Mouse (Mus musculus) limb, embryonic 15.5 days (tissue): ENCODE measurements around the gene Nr6a1. TPM values are rescaled to one million over a fixed set of nuclear protein-coding genes. Genes with fewer than 3 reads are reported as not detected.

Experiments
- ATAC-seq: fragments of 200-750 bp; cut with Nextera tagmentation; 2 replicates; pipeline ENCODE4 v1.8.0; 2017; ENCODE audit warnings: low read depth, moderate TSS enrichment; ENCODE audit not compliant: insufficient number of reproducible peaks, low FRiP score, low TSS enrichment
- H3K27ac ChIP-seq: fragments of 300-500 bp; sonication (generic); 2 replicates; pipeline ENCODE4 v1.5.1; 2015; ENCODE audit warnings: moderate library complexity, mild to moderate bottlenecking, inconsistent platforms
- H3K27me3 ChIP-seq: fragments of 300-500 bp; sonication (generic); 2 replicates; pipeline ENCODE4 v1.6.1; 2015; ENCODE audit warnings: inconsistent platforms
- H3K36me3 ChIP-seq: fragments of 300-500 bp; sonication (generic); 2 replicates; pipeline ENCODE4 v1.6.1; 2015; ENCODE audit warnings: inconsistent platforms
- H3K4me1 ChIP-seq: fragments of 300-500 bp; sonication (generic); 2 replicates; pipeline ENCODE4 v1.6.1; 2015; ENCODE audit warnings: inconsistent platforms
- H3K4me2 ChIP-seq: fragments of 300-500 bp; sonication (generic); 2 replicates; pipeline ENCODE4 v1.6.1; 2015; ENCODE audit warnings: mild to moderate bottlenecking, inconsistent platforms
- H3K4me3 ChIP-seq: fragments of 300-500 bp; sonication (generic); 2 replicates; pipeline ENCODE4 v1.5.1; 2015; ENCODE audit warnings: mild to moderate bottlenecking, inconsistent platforms
- H3K9ac ChIP-seq: fragments of 300-500 bp; sonication (generic); 2 replicates; pipeline ENCODE4 v1.6.1; 2015; ENCODE audit warnings: inconsistent platforms
- H3K9me3 ChIP-seq: fragments of 300-500 bp; sonication (generic); 2 replicates; pipeline ENCODE4 v1.6.1; 2016; ENCODE audit warnings: inconsistent platforms
- WGBS: fragments of 180-500 bp; shearing (Covaris S2); methylation state at CpG from one replicate; pipeline ENCODE4 v1.1.7; 2015; 5-methylcytosine and 5-hydroxymethylcytosine counted together
- polyA plus RNA-seq: library from polyadenylated mRNA; unstranded; fragments of >200 nt; fragmentation: Nextera tagmentation; extraction: Ambion mirVana; gene quantifications from 2 replicates; pipeline ENCODE4 v1.2.1, GENCODE M21; 2015

Nr6a1 gene
- 0.92 and 1.1 TPM in 2 replicates for polyA plus RNA-seq

DNA sequence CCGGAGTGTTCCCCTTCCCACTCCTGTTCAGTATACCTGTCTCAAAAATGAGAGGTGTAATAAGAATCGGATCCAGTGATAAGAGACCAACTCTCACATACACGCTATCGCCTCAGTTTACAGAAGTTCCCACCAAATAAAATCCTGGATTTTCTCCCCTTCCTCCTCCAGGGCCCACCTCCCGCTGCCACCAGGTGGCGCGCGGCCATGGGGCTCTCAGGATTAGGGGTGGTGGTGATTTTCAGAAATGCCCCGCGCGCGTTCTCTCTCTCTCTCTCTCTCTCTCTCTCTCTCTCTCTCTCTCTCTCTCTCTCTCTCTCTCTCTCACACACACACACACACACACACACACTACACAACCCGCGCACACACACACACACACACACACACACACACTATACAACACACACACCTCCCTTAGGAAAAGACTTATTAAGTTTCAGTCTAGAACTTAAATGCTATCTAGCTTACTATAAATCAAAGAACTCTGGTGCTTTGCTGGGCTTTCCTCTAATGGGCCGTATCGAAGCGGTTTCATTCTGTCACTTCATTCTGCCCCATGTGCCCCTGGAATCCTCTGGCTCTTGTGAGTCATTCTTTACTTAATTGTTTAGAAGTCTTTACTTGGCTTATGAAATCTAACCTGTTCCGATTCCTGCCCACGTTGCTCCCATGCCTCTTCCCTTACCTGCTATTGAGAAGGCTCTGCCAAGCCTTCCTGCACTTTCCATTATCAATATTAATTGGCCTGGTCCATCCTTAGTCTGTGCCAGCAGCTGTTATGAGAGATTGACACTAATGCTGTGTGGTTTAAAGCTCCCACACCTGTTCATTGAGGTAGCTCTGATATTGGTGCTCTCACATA lies at the start of gene Nr6a1:
Nr6a1 (minus strand) TSS at position 574 of the 865 bp plus-strand sequence.
- Histone ChIP-seq H3K27ac (no peak within 1 kb of the TSS), H3K36me3 (no peaks in the 10 kb centered on the region), H3K4me3 (peak within 1 kb of the TSS; percentile 77), H3K4me2 (peak within 1 kb of the TSS; percentile 94), H3K4me1 (peaks cover 27% of the 10 kb centered on the region), H3K9me3 (no peaks in the 10 kb centered on the region), H3K27me3 (peaks cover 6% of the 10 kb centered on the region; the same call in 1 of the 2 replicates), H3K9ac (no peak within 1 kb of the TSS)
- WGBS, result 7% methylated on average over 18 of the region's 19 CpGs
- ATAC-seq, result no peak

DNA sequence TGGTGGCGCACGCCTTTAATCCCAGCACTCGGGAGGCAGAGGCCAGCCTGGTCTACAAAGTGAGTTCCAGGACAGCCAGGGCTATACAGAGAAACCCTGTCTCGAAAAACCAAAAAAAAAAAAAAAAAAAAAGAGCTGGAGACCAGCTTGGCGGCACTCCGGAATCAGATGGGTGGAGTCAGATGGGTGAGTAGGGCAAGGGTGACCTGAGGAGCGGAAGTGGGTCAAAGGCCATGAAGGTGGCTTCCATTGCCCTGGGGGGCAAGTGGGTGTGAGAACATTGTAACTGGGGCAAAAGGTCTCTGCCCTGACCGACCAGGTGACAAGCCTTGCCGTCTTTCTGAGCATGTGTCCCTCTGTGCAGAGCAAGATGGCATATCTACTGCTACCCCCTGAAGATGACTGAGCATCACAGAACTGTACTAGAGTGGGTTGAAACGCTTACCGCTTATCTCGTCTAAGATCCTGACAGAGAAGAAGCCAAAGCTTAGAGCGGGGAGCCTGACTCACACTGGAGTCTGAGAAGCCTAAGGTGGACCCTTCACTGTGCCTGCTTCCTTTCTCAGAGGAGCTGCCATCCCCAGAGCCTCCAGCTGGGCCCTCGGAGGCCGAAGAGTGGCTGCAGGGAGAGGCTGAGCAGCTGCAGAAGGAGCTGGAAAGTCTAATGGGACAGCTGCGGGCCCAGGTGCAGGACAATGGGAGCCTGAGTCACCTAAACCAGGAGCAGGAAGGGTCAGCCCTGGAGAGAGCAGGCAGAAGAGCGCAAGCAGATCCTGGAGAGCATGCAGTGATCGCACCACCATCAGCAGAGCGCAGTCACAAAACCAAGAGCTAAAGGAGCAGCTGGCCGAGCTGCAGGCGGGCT lies 48.7 kb upstream of the Nr6a1 start:
- Histone ChIP-seq H3K27me3 (no peaks in the 10 kb centered on the region), H3K9me3 (no peaks in the 10 kb centered on the region), H3K9ac (no peak overlapping the region), H3K27ac (no peak overlapping the region), H3K4me2 (no peak overlapping the region), H3K36me3 (no peaks in the 10 kb centered on the region), H3K4me3 (no peak overlapping the region), H3K4me1 (peaks cover 2% of the 10 kb centered on the region; the same call in 1 of the 2 replicates)
- 81% methylated on average over 21 of the region's 21 CpGs for whole genome bisulfite sequencing
- no peak for ATAC-seq

DNA sequence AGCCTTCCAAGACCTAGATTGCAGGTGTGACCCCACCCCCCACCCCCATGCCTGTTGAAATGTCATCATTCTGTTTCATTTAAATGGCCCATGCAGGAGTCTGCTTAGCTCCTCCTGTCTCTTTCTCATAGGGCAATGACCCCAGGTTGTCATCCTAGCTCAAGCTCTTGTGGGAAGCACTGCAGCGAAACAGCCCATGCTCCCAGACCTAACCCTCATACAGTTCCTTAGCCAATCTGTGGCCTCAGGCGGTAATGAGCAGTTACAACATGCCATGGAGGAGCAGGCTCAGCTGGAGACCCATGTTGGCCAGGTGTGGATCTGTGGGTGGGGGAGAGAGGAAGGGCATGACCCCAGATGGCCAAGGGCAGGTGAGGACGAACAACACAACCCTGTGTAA lies 47.7 kb upstream of the Nr6a1 start:
- Histone ChIP-seq H3K36me3 (no peaks in the 10 kb centered on the region), H3K9ac (no peak overlapping the region), H3K27me3 (no peaks in the 10 kb centered on the region), H3K4me1 (no peaks in the 10 kb centered on the region), H3K4me2 (no peak overlapping the region), H3K4me3 (no peak overlapping the region), H3K9me3 (no peaks in the 10 kb centered on the region), H3K27ac (no peak overlapping the region)
- 61% methylated on average over 3 of the region's 3 CpGs for WGBS
- ATAC-seq, result no peak

DNA sequence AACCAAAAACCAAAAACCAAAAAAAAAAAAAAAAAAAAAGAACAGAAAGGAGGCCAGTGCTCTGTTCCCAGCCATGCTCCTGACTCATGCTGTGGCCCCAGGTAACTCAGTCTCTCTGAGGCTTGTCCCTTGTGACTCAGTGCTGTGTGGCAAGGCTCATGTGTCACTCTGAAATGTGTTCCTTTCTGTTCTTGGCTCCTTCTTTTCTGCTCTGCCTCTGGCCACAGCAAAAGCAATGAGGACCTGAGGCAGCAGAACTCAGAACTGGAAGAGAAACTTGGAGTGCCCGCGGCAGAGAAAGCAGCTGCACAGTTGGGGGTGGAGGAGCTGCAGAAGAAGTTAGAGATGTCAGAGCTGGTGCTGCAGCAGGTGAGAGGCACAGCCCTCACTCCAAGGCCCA lies 46.7 kb upstream of the Nr6a1 start:
- Histone ChIP-seq H3K9ac (no peak overlapping the region), H3K9me3 (no peaks in the 10 kb centered on the region), H3K36me3 (no peaks in the 10 kb centered on the region), H3K27me3 (no peaks in the 10 kb centered on the region), H3K4me3 (no peak overlapping the region), H3K4me1 (no peaks in the 10 kb centered on the region), H3K27ac (no peak overlapping the region), H3K4me2 (no peak overlapping the region)
- ATAC-seq, result no peak
- WGBS, result 27% methylated on average over 2 of the region's 2 CpGs

DNA sequence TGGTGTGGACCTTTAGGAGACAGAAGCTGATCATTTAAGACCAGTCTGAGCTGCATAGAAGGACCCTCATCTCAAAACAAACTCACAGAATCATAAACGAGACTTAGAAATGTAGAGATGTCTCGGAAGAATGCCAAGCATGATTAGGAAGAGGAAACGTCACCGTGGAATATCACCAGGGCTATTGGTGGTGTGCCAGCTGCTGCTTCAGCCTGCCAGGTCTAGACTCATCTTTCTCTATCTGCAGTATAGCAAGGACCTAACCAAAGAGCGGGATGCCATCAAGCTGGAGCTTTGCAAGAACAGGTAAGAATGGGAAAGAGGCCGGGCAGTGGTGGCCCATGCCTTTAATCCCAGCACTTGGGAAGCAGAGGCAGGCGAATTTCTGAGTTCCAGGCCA lies 46.2 kb upstream of the Nr6a1 start:
- Histone ChIP-seq H3K4me1 (no peaks in the 10 kb centered on the region), H3K4me2 (no peak overlapping the region), H3K27ac (no peak overlapping the region), H3K27me3 (no peaks in the 10 kb centered on the region), H3K9me3 (no peaks in the 10 kb centered on the region), H3K9ac (no peak overlapping the region), H3K4me3 (no peak overlapping the region), H3K36me3 (no peaks in the 10 kb centered on the region)
- WGBS, result 70% methylated on average over 7 of the region's 7 CpGs
- no peak for ATAC-seq

DNA sequence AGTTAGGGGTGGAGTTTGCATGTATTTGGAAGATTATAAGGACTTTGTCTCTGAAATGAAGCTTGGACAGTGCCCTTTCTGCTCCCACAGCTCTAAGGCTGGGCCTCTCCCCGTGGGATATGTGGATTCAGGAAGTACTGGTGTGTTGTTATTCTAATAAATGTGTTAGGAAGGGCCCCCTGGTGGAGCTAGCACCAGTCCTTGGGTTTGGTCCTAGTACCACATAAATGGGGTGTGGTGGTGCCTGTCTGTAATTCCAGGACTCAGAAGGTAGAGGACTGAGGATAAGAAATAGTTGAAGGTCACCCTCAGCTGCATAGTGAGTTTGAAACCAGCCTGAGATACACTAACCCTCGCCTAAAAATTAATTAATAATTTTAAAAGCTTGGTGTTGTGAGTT lies 45.7 kb upstream of the Nr6a1 start:
- Histone ChIP-seq H3K4me1 (no peaks in the 10 kb centered on the region), H3K9ac (no peak overlapping the region), H3K9me3 (no peaks in the 10 kb centered on the region), H3K27me3 (no peaks in the 10 kb centered on the region), H3K4me3 (no peak overlapping the region), H3K4me2 (no peak overlapping the region), H3K36me3 (no peaks in the 10 kb centered on the region), H3K27ac (no peak overlapping the region)
- 33% methylated on average over 2 of the region's 2 CpGs for WGBS
- no peak for ATAC-seq

DNA sequence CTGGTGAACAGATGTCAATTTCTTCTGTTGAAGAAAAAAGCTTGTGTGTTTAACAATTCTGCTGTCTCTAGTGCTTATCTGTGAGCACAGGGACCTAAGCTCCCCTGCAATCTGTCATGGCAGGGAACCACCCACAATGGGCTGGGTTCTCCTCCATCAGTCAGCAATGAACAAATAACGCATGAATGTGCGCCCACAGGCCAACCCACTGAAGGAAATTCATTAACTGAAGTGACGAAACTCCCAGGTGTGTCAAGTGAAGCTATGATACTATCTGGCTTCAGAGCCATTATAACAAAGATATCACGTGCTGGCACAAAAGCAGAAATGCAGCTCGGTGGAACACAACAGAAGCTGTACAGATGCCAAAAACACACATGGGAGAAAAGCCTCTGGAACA lies 42.6 kb upstream of the Nr6a1 start:
- no peaks in the 10 kb centered on the region for H3K4me1 ChIP-seq
- H3K27ac ChIP-seq, result no peak overlapping the region
- H3K36me3 ChIP-seq, result no peaks in the 10 kb centered on the region
- 63% methylated on average over 5 of the region's 5 CpGs for WGBS
- ATAC-seq, result no peak
- H3K27me3 ChIP-seq, result no peaks in the 10 kb centered on the region
- no peaks in the 10 kb centered on the region for H3K9me3 ChIP-seq
- no peak overlapping the region for H3K4me2 ChIP-seq
- no peak overlapping the region for H3K4me3 ChIP-seq
- H3K9ac ChIP-seq, result no peak overlapping the region

DNA sequence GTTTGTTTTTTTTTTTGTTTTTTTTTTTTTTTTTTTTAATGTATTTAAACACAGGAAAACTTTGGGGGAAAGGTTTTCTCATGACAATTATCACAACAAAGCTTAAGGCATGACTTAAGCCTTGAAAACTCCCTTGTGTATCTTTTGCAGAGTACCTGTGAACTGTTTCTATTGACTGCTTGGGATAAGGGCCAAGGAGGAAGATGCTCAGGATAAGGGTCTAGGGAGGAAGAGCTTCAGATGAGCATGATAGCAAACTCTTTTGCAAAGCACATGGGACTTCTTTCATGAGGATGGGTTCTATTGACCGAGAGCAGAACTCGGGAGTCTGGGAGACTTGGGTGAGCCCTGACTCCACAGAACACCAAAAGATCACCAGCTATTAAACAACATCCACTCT lies 42.2 kb upstream of the Nr6a1 start:
- ATAC-seq, result no peak
- Histone ChIP-seq H3K36me3 (no peaks in the 10 kb centered on the region), H3K27ac (no peak overlapping the region), H3K27me3 (no peaks in the 10 kb centered on the region), H3K4me1 (no peaks in the 10 kb centered on the region), H3K4me2 (no peak overlapping the region), H3K4me3 (no peak overlapping the region), H3K9ac (no peak overlapping the region), H3K9me3 (no peaks in the 10 kb centered on the region)
- WGBS, result 87% methylated on average over 2 of the region's 2 CpGs

DNA sequence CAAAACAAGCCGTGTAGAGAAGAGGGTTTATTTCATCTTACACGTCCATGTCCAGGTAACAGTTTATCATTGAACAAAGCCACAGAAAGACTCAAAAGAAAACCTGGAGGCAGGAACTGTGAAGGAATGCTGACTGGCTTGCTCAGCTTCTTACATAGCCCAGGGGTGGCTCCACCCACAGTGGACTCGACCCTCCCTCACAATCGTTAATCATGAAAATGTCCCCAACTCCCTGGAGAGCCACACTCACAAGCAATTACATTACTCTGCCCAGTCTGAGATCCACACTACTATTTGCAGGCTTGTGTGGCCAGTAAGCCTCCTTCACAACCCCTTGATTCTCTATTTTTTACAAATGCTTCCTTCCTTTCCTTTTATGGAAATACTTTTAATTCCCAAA lies 36.7 kb upstream of the Nr6a1 start:
- no peak overlapping the region for H3K9ac ChIP-seq
- no peak for ATAC-seq
- 12% methylated on average over 4 of the region's 4 CpGs for WGBS
- H3K9me3 ChIP-seq, result no peaks in the 10 kb centered on the region
- no peak overlapping the region for H3K4me2 ChIP-seq
- no peaks in the 10 kb centered on the region for H3K27me3 ChIP-seq
- H3K36me3 ChIP-seq, result no peaks in the 10 kb centered on the region
- H3K4me1 ChIP-seq, result no peaks in the 10 kb centered on the region
- no peak overlapping the region for H3K4me3 ChIP-seq
- H3K27ac ChIP-seq, result no peak overlapping the region

DNA sequence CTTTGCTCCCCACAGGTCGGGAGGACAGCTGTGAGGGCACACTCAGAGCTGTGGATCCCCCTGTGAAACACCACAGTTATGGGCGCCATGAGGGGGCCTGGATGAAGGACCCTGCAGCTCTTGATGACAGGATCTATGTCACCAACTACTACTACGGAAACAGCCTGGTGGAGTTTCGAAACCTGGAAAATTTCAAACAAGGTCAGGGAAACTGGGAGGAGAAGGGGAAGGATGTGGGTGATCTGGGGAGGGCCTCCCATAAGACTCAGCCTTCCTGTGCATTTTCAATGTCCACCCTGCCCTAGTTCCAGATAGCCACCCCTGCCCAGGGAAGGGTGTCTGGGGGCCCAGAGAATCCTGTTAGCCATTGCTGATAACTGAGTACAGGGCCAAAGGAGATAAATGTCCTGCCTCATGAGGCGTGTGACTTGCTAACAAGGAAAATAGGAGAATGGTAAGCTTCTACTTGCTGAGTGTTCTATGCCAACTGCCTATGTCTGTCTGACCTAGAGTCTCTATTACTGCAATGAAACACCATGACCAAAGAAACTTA lies 30.3 kb upstream of the Nr6a1 start:
- no peak for ATAC-seq
- no peak overlapping the region for H3K4me3 ChIP-seq
- no peaks in the 10 kb centered on the region for H3K9me3 ChIP-seq
- no peak overlapping the region for H3K27ac ChIP-seq
- WGBS, result 79% methylated on average over 5 of the region's 5 CpGs
- no peaks in the 10 kb centered on the region for H3K27me3 ChIP-seq
- no peaks in the 10 kb centered on the region for H3K36me3 ChIP-seq
- H3K4me2 ChIP-seq, result no peak overlapping the region
- H3K9ac ChIP-seq, result no peak overlapping the region
- H3K4me1 ChIP-seq, result no peaks in the 10 kb centered on the region

DNA sequence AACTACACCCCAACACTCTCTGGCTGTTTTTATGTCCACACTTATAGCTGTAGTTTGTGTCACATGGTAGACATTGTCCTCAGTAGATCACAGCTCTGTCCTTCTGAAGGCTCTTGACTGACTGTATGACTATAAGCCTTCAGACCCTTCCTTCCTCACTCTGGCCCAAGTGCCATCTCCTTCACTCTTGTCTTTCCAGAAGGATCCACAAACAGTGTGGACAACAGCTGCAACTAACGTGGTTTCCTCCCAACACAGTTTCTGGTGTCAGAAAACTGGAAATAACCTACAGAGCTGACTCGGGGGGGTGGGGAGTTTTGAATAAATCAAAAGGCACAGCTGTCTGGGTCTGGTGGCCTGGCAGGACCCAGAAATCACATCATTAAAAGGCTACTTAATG lies 28.6 kb upstream of the Nr6a1 start:
- ATAC-seq, result no peak
- H3K9me3 ChIP-seq, result no peaks in the 10 kb centered on the region
- H3K4me1 ChIP-seq, result 0 out of 2 replicates have a peak, but pooled peaks cover 3% of the 10 kb centered on the region
- H3K4me2 ChIP-seq, result no peak overlapping the region
- no peak overlapping the region for H3K9ac ChIP-seq
- WGBS, result 59% methylated on average over 2 of the region's 2 CpGs
- H3K36me3 ChIP-seq, result no peaks in the 10 kb centered on the region
- no peak overlapping the region for H3K27ac ChIP-seq
- H3K4me3 ChIP-seq, result no peak overlapping the region
- no peaks in the 10 kb centered on the region for H3K27me3 ChIP-seq
